Comparison of ENCODE assay signal across 14 mouse cellular contexts in genomic region chr17:86738477-86738876, GRCm38 (mm10).
"Had no signal": no experiment of that assay in that cellular context is flagged by ENCODE, and none has a peak within 500 bp of the region (broad histone marks: within the 10 kb centered on the region; RNA-seq: fewer than 3 reads in every experiment).

No protein-coding gene starts in this region.

- H3K4me1 ChIP-seq: liver, embryonic 13.5 days; midbrain, embryonic 10.5 days; midbrain, embryonic 13.5 days; neural tube, embryonic 13.5 days had no signal

- H3K4me2 ChIP-seq: liver, embryonic 13.5 days; midbrain, embryonic 13.5 days; neural tube, embryonic 13.5 days had no signal

- H3K4me3 ChIP-seq: left cerebral cortex, adult 2 months; liver, embryonic 13.5 days; megakaryocyte, embryonic 14.5 days; midbrain, embryonic 10.5 days; midbrain, embryonic 13.5 days; myocyte; neural tube, embryonic 13.5 days had no signal

- ATAC-seq: midbrain, embryonic 13.5 days; midbrain, embryonic 16.5 days had no signal

- H3K9ac ChIP-seq: liver, embryonic 13.5 days; midbrain, embryonic 13.5 days; neural tube, embryonic 13.5 days had no signal

- H3K27me3 ChIP-seq: liver, embryonic 13.5 days; midbrain, embryonic 13.5 days; neural tube, embryonic 13.5 days had no signal

- H3K9me3 ChIP-seq: liver, embryonic 13.5 days; megakaryocyte, embryonic 14.5 days; midbrain, embryonic 10.5 days; midbrain, embryonic 13.5 days; neural tube, embryonic 13.5 days had no signal

- H3K36me3 ChIP-seq: liver, embryonic 13.5 days; midbrain, embryonic 10.5 days; midbrain, embryonic 13.5 days; neural tube, embryonic 13.5 days had no signal

- H3K27ac ChIP-seq: left cerebral cortex, adult 2 months; liver, embryonic 13.5 days; midbrain, embryonic 10.5 days; midbrain, embryonic 13.5 days; neural tube, embryonic 13.5 days had no signal

- DNase-seq: kidney, adult 11 months; layer of hippocampus, postnatal 36 days; liver, embryonic 13.5 days; lung, adult 2 months; lung, postnatal 36 days; thymus, adult 2 months; thymus, postnatal 14 days had no signal
